Mouse (Mus musculus) liver, embryonic 14.5 days (tissue): ENCODE data around the gene Cdh12.

Source experiments
- CTCF ChIP-seq: IDR thresholded peaks from 2 replicates; pipeline ENCODE4 v1.5.1; 2016; ENCODE audit warnings: antibody characterized with exemption, low read depth, control low read depth
- EP300 ChIP-seq: IDR thresholded peaks from 2 replicates; pipeline ENCODE4 v1.6.1; 2016; ENCODE audit warnings: antibody characterized with exemption, low read depth

DNA sequence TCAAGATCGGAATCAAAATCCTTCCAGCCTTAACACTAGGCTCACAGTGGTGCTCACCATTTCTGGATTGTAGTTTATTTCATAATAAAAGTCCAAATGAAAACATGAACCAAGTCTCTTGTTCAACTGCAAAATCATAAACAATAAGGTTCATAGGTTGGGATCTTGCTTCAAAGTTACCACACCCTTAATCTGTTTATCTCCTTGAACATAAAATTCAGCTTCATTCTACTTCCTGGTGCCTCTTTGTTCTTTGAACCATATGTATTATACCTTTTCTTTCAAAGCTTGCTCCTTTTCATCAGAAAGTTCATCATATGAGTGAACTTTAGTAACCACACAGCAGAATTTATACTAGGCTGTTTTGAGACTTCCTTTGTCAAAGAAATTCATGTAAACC is 614.6 kb downstream of the Cdh12 start:
- TF ChIP-seq CTCF (no peak), EP300 (no peak)
